Mouse (Mus musculus): Measurements from ENCODE around the gene Gm27021.

Gene Gm27021

DNA sequence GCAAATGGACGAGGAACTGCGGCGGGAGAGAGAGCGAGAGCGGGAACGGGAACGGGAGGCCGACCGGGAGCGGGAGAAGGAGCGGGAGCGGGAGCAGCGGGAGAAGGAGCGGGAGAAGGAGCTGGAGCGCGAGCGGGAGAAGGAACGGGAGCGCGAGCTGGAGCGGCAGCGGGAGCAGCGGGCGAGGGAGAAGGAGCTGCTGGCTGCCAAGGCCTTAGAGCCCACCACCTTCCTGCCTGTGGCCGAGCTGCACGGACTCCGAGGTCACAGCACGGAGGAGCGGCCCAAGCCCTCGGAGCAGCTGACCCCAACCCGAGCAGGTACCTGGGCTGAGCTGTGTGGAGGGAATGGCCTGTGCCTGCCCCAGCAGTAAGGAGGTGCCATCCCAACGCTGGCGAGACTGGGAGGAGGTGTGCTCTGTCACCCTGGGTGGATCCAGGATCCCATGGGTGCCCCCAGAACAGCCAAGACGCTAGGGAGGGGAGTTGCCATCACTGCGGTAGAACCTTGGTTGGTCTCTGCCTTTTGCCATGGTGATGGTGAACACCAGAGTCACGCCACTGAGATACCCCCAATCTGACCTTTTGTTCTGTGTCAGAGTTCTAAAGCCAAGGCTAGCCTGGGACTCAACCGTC lies 99.6 kb downstream of the Gm27021 start:
- no peak for DNase-seq (ENCODE audit: low read depth, low spot score)

GRCm38 (mm10) chr8:120567731-120568130 lies 100.1 kb downstream of the Gm27021 start:
- no peak for DNase-seq (ENCODE audit: low read depth, low spot score)

- no peak for DNase-seq (ENCODE audit: low read depth, low spot score)
Observed at GRCm38 (mm10) chr8:120566681-120567080, 101.2 kb downstream of the Gm27021 start.

GRCm38 (mm10) chr8:120565151-120565711 lies 102.6 kb downstream of the Gm27021 start:
- no peak for DNase-seq (ENCODE audit: low read depth, low spot score)

- no peak for DNase-seq (ENCODE audit: low read depth, low spot score)
Observed at GRCm38 (mm10) chr8:120563851-120564837, 103.7 kb downstream of the Gm27021 start.

GRCm38 (mm10) chr8:120563348-120563724 lies 104.5 kb downstream of the Gm27021 start:
- DNase-seq (ENCODE audit: low read depth, low spot score) = no peak

DNA sequence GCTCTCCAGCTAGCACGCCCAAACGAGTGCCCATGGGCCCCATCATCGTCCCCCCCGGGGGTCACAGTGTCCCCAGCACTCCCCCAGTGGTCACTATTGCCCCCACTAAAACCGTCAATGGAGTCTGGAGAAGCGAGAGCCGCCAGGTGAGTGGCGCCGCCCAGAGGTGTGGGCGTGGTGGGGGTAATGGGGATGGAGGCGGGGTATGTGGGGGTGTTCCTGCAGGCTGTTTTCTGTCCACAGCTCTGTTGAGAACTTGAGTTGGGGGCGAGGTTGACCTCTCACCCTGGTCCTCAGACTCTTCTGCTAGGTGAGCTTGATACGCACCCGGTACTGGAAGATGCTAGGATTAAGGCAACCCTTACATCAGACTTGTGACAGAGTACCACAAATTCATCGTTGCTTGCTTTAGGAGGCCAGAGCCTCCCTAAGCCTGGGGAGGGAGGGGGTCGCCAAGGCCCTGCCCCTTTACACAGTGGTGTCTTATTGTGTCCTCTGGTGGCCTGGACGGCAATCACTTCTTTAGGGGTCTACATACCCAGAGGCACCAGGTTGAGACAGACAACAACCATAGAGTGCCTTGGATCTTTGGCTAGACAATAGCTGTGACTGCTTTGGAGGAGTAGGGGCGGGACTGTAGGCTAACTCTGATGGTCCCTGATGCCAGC lies 105.1 kb downstream of the Gm27021 start:
- DNase-seq (ENCODE audit: low read depth, low spot score) = no peak

GRCm38 (mm10) chr8:120561539-120562435 lies 106.1 kb downstream of the Gm27021 start:
- DNase-seq (ENCODE audit: low read depth, low spot score) = no peak

DNA sequence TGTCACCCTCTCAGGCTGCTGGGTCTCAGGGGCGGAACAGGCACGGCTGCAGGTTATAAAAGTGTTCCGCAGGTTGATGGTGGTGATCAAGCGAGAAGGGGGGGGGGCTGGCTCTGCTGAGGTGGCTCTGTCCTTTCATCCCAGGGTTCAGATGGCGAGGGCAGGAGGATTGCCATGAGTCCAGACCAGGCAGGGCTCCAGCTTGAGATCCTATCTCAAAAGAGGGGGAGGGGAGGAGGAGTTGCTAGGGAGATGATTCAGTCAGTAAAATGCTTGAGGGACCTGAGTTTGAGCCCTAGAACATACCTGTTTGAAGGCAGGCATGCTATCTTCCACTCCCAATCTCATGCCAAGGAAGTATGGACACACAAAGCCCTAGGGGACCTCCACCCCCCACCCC lies 107.3 kb downstream of the Gm27021 start:
- no peak for DNase-seq (ENCODE audit: low read depth, low spot score)

DNA sequence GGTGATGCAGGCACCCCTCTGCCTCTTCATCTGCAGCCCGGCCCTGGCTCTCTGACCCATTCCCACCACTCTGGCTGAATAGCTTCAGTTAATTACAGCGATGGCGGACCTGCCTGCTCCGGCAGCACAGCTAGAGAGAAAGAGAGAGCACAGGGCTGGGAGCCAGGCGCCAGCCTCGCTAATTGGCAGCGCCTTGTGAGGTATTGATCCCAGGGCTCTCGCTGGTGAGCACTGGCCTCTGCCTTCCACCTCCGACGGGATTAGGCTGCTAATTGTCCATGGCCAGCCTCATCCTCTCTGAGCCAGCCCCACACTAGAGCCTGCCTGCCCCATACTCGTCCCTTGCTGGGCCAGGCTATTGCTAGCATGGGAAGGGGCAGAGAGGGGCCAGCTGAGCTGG lies 108.2 kb downstream of the Gm27021 start:
- DNase-seq (ENCODE audit: low read depth, low spot score) = no peak
